Mouse (Mus musculus): Measurements from ENCODE around the gene Olfr1112.
"Not testable (repeated sequence)": the region's sequence is repeated elsewhere in the genome, so short reads cannot be mapped to it uniquely, and the experiment has no call there.

DNA sequence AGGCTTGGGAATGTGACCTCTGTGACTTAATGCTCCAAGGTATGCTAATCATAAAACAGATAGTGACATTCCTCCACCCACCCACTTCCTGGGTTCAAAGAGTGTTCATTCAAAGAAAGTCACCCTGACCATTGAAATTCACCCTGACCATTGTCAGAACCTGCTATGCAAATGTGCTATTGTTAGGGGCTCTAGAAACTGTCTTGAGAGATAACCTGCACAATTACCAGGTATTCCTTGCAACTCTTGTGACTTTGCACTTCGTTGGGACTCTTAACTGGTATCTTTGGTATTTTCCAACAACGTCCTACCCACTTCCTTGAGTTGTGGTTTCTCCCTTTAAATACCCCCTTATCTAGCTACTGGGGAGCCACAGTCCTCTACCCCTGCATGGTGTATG, 19.9 kb upstream of the Olfr1112 start:
- not testable (repeated sequence) for TF ChIP-seq HCFC1 (IDR thresholded peaks at IDR 0.05; ENCODE audit: borderline replicate concordance, insufficient read depth, low read length); ZC3H11A (IDR thresholded peaks at IDR 0.05; ENCODE audit: borderline replicate concordance, low read depth, low read length); CHD2 (IDR thresholded peaks at IDR 0.05; ENCODE audit: low read depth, low read length)
